Mouse (Mus musculus) brain, embryonic 14.5 days (tissue): ENCODE data around the gene Bcs1l.

Experiments used
- CTCF ChIP-seq: fragments of 200-500 bp; IDR thresholded peaks from 2 replicates; pipeline ENCODE4 v1.5.1; 2012; ENCODE audit warnings: inconsistent platforms, mild to moderate bottlenecking, moderate library complexity, borderline replicate concordance; ENCODE audit not compliant: insufficient read depth, insufficient read length; ENCODE audit errors: extremely low read depth
- POLR2A ChIP-seq: fragments of 200-500 bp; IDR thresholded peaks from 2 replicates; pipeline ENCODE4 v1.6.1; 2012; ENCODE audit warnings: mild to moderate bottlenecking, inconsistent platforms, borderline replicate concordance; ENCODE audit not compliant: poor library complexity, insufficient read depth, insufficient read length, severe bottlenecking; ENCODE audit errors: extremely low read depth

DNA sequence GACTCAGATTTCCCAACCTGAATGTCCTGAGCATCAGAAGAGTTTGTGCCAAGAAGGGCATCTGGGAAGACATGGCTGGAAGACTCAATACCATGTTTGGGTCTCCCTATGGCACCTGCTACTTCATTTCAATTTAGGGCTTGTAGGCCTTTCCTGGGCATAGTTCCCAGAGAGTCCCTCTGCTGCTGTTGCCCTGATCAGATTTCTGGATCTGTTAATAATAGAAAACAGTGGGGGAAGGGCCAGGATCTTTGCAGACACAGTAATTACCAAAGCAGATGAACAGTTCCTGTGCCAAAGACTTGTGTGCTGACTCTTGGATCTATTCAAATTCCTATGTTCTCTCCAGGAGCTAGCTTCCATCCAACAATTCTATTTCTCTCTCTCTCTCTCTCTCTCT is 49.4 kb upstream of the Bcs1l start:
- TF ChIP-seq POLR2A (no peak), CTCF (no peak)
